Mouse (Mus musculus): Measurements from ENCODE around the gene Agrp. TPM values are rescaled to one million over a fixed set of nuclear protein-coding genes. Genes with fewer than 3 reads are reported as not detected.

The Agrp gene
- total and polyA plus RNA-seq, 3 experiments, result 0.63 TPM; not detected in 2

GRCm38 (mm10) chr8:105598777-105599176 is 38.4 kb downstream of the Agrp start:
- no peaks in the 10 kb centered on the region for H3K27me3 ChIP-seq (ENCODE audit: control insufficient read depth in 1 of 2, insufficient read depth in 2 of 2, low read length in 2 of 2)
- DNase-seq (ENCODE audit: low read depth, low spot score), result no peak
- H3K9me3 ChIP-seq (replicated peaks; ENCODE audit: insufficient read depth, low read length), result no peaks in the 10 kb centered on the region
- peaks cover 3 to 27% of the 10 kb centered on the region in 2 experiments; a peak in 3 of 4 replicates for H3K4me1 ChIP-seq (ENCODE audit: control insufficient read depth in 1 of 2, insufficient read depth in 2 of 2, low read length in 2 of 2)
- no peak overlapping the region for H3K9ac ChIP-seq (ENCODE audit: control insufficient read depth, low read depth, low read length, poor library complexity, severe bottlenecking)
- H3K4me3 ChIP-seq (ENCODE audit: control insufficient read depth in 1 of 2, insufficient read depth in 1 of 2, low read depth in 2 of 2, low read length in 2 of 2), result no peak overlapping the region
- peaks cover 0 to 20% of the 10 kb centered on the region in 2 experiments; a peak in 2 of 4 replicates for H3K36me3 ChIP-seq (ENCODE audit: control insufficient read depth in 1 of 2, insufficient read depth in 2 of 2, low read length in 2 of 2)
- TF ChIP-seq RCOR1 (IDR thresholded peaks at IDR 0.05; ENCODE audit: low read depth, low read length) (peak; percentile 45; the same call in 1 of the 2 replicates), CHD2 (IDR thresholded peaks at IDR 0.05; ENCODE audit: low read length) (no peak), UBTF (IDR thresholded peaks at IDR 0.05; ENCODE audit: borderline replicate concordance, insufficient read depth, low read depth, low read length) (no peak), NELFE (IDR thresholded peaks at IDR 0.05; ENCODE audit: low read depth, low read length) (no peak), JUND (IDR thresholded peaks at IDR 0.05; ENCODE audit: low read depth, low read length) (no peak)
- no peaks in the 10 kb centered on the region for H3K79me2 ChIP-seq (ENCODE audit: control insufficient read depth, insufficient read depth, low read length, poor library complexity)
- no peak overlapping the region for H3K27ac ChIP-seq (ENCODE audit: control insufficient read depth, low read depth, low read length)

- Histone ChIP-seq H3K27me3 (ENCODE audit: control insufficient read depth in 1 of 2, insufficient read depth in 2 of 2, low read length in 2 of 2) (no peaks in the 10 kb centered on the region), H3K4me1 (ENCODE audit: control insufficient read depth in 1 of 2, insufficient read depth in 2 of 2, low read length in 2 of 2) (peaks cover 3 to 17% of the 10 kb centered on the region in 2 experiments; a peak in 3 of 4 replicates), H3K9me3 (replicated peaks; ENCODE audit: insufficient read depth, low read length) (no peaks in the 10 kb centered on the region), H3K9ac (ENCODE audit: control insufficient read depth, low read depth, low read length, poor library complexity, severe bottlenecking) (peak overlapping the region; percentile 60), H3K79me2 (ENCODE audit: control insufficient read depth, insufficient read depth, low read length, poor library complexity) (no peaks in the 10 kb centered on the region), H3K36me3 (ENCODE audit: control insufficient read depth in 1 of 2, insufficient read depth in 2 of 2, low read length in 2 of 2) (peaks cover 0 to 8% of the 10 kb centered on the region in 2 experiments; a peak in 2 of 4 replicates), H3K27ac (ENCODE audit: control insufficient read depth, low read depth, low read length) (no peak overlapping the region), H3K4me3 (ENCODE audit: control insufficient read depth in 1 of 2, insufficient read depth in 1 of 2, low read depth in 2 of 2, low read length in 2 of 2) (peak overlapping the region; percentile 59 to 70)
- peak; percentile 81 for DNase-seq (ENCODE audit: low read depth, low spot score)
- peak; percentile 97 for TF ChIP-seq RAD21 (IDR thresholded peaks at IDR 0.05; ENCODE audit: low read depth, low read length)
- no peak for TF ChIP-seq GATA1 (IDR thresholded peaks at IDR 0.05; ENCODE audit: low read depth, low read length)
- TF ChIP-seq MXI1 (IDR thresholded peaks at IDR 0.05; ENCODE audit: low read depth, low read length), result peak; percentile 48
- peak; percentile 80 to 92 (median 85) for TF ChIP-seq CTCF (IDR thresholded peaks at IDR 0.05 in 2 of 3, conservative IDR thresholded peaks at IDR 0.05 in 1 of 3; ENCODE audit: control insufficient read depth in 1 of 3, insufficient read depth in 1 of 3, low read depth in 2 of 3, low read length in 3 of 3, poor library complexity in 1 of 3, severe bottlenecking in 1 of 3)
- no peak for TF ChIP-seq POLR2A (IDR thresholded peaks at IDR 0.05; ENCODE audit: control insufficient read depth in 1 of 2, insufficient read depth in 1 of 2, low read depth in 1 of 2, low read length in 2 of 2, poor library complexity in 1 of 2)
- no peak for TF ChIP-seq USF2 (IDR thresholded peaks at IDR 0.05; ENCODE audit: borderline replicate concordance in 1 of 2, insufficient read depth in 1 of 2, low read depth in 1 of 2, low read length in 2 of 2)
- TF ChIP-seq BHLHE40 (IDR thresholded peaks at IDR 0.05; ENCODE audit: borderline replicate concordance, low read depth, low read length), result no peak
- TF ChIP-seq CHD2 (IDR thresholded peaks at IDR 0.05; ENCODE audit: low read length), result no peak
- TF ChIP-seq GABPA (IDR thresholded peaks at IDR 0.05; ENCODE audit: low read depth, low read length), result no peak
- TF ChIP-seq MAFK (IDR thresholded peaks at IDR 0.05; ENCODE audit: borderline replicate concordance, low read depth, low read length), result no peak
- TF ChIP-seq MYB (IDR thresholded peaks at IDR 0.05; ENCODE audit: low read depth, low read length), result no peak
- peak; percentile 74 for TF ChIP-seq ZC3H11A (IDR thresholded peaks at IDR 0.05; ENCODE audit: low read depth, low read length)
- no peak for TF ChIP-seq MYC (IDR thresholded peaks at IDR 0.05; ENCODE audit: low read depth, low read length)
- TF ChIP-seq CHD1 (IDR thresholded peaks at IDR 0.05; ENCODE audit: low read depth, low read length), result no peak
- no peak for TF ChIP-seq RCOR1 (IDR thresholded peaks at IDR 0.05; ENCODE audit: low read depth, low read length)
- no peak for TF ChIP-seq TAL1 (IDR thresholded peaks at IDR 0.05; ENCODE audit: low read length)
- no peak for TF ChIP-seq NELFE (IDR thresholded peaks at IDR 0.05; ENCODE audit: low read depth, low read length)
- TF ChIP-seq ZMIZ1 (IDR thresholded peaks at IDR 0.05; ENCODE audit: low read depth, low read length), result no peak
- TF ChIP-seq SIN3A (IDR thresholded peaks at IDR 0.05; ENCODE audit: low read length), result peak; percentile 40; the same call in 1 of the 2 replicates
- no peak for TF ChIP-seq MAX (IDR thresholded peaks at IDR 0.05; ENCODE audit: low read length)
- TF ChIP-seq NRF1 (IDR thresholded peaks at IDR 0.05; ENCODE audit: insufficient read depth, low read depth, low read length, poor library complexity, severe bottlenecking), result 0 out of 2 replicates have a peak, but pooled peaks have one; percentile 4
- peak; percentile 71 for TF ChIP-seq SMC3 (IDR thresholded peaks at IDR 0.05; ENCODE audit: low read depth, low read length)
- no peak for TF ChIP-seq JUND (IDR thresholded peaks at IDR 0.05; ENCODE audit: low read depth, low read length)
- no peak for TF ChIP-seq POLR2AphosphoS5 (IDR thresholded peaks at IDR 0.05; ENCODE audit: borderline replicate concordance, low read depth, low read length)
- 0 out of 2 replicates have a peak, but pooled peaks have one; percentile 27 for TF ChIP-seq MAZ (IDR thresholded peaks at IDR 0.05; ENCODE audit: low read depth, low read length)
- TF ChIP-seq E2F4 (IDR thresholded peaks at IDR 0.05; ENCODE audit: borderline replicate concordance, low read depth, low read length), result no peak
- TF ChIP-seq UBTF (IDR thresholded peaks at IDR 0.05; ENCODE audit: borderline replicate concordance, insufficient read depth, low read depth, low read length), result no peak
- TF ChIP-seq HCFC1 (IDR thresholded peaks at IDR 0.05; ENCODE audit: low read depth, low read length), result 0 out of 2 replicates have a peak, but pooled peaks have one; percentile 23
- TF ChIP-seq TBP (IDR thresholded peaks at IDR 0.05; ENCODE audit: low read depth, low read length), result peak; percentile 32; the same call in 1 of the 2 replicates
Observed at GRCm38 (mm10) chr8:105596362-105597034, 40.7 kb downstream of the Agrp start.

Measured in MEL (cell line).